Mouse (Mus musculus) cortical plate, adult 2 months (tissue): ENCODE data around the gene Dcdc2c.

Experiments used
- CTCF ChIP-seq: fragments of 200-500 bp; IDR thresholded peaks from 2 replicates; pipeline ENCODE4 v1.5.1; 2011; ENCODE audit warnings: mild to moderate bottlenecking, control low read depth, low read length; ENCODE audit not compliant: insufficient read depth; ENCODE audit errors: extremely low read depth
- POLR2A ChIP-seq: fragments of 200-500 bp; IDR thresholded peaks from 2 replicates; pipeline ENCODE4 v1.6.1; 2011; ENCODE audit warnings: mild to moderate bottlenecking, low read length, control low read depth; ENCODE audit not compliant: insufficient read depth; ENCODE audit errors: extremely low read depth

DNA sequence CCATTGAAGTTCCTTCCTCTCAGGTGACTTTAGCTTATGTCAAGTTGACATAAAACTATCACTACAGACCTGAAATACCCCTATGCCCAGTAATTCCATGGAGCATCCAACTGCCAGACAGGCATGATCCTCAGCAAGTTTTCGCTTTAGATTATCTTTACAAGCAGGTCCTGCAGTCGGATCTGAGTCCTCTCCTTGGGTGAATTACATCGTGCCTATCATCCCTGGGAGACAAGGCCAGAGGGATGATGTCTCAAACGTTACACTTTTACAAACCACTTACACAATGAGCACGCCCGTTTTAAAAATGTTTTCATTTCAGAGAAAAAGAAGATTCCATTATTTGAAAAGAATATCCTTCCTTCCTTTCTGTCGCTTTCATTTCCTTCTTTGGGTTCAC is 91.7 kb downstream of the Dcdc2c start:
- TF ChIP-seq CTCF = no peak
- TF ChIP-seq POLR2A = no peak
